Mouse (Mus musculus) E14TG2a.4 (cell line): ENCODE results near the gene Gm11009.
"Not testable (repeated sequence)": the region's sequence is repeated elsewhere in the genome, so short reads cannot be mapped to it uniquely, and the experiment has no call there.

Experiments
- H3K27me3 ChIP-seq: 2 replicates; pipeline ENCODE4 v1.6.1; 2014; ENCODE audit warnings: low read length, control low read depth; ENCODE audit not compliant: insufficient read depth
- H3K36me3 ChIP-seq: 2 replicates; pipeline ENCODE4 v1.6.1; 2014; ENCODE audit warnings: low read length, control low read depth; ENCODE audit not compliant: insufficient read depth
- H3K4me1 ChIP-seq: replicated peaks from 2 replicates; pipeline ENCODE4 v1.6.1; 2014; ENCODE audit warnings: low read depth, low read length, control low read depth
- H3K4me3 ChIP-seq: replicated peaks from 2 replicates; pipeline ENCODE4 v1.5.1; 2014; ENCODE audit warnings: mild to moderate bottlenecking, low read length
- H3K9me3 ChIP-seq: 2 replicates; pipeline ENCODE4 v1.6.1; 2014; ENCODE audit warnings: low read length, control low read depth

Gm11009 gene

DNA sequence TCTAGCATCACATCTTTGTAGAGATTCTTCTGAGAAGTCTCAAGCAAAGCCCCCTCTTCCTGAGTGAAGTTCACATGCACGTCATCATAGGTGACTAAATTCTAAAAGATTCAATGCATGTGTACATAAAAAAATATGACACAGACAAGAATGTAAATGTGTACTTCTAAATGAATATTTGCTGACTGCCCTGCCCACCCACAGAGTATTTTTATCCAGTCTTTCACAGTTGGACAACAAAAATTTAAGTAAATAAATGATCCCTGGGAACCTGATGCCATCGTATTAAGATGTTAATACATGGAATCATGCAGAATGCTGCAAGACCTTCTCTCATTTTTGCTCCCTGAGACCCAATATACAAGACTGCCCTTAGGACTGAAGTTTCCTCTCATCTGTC lies at the start of gene Gm11009:
Gene Gm11009 (minus strand): TSS at position 101 of the 400 bp plus-strand sequence.
- H3K27me3 ChIP-seq, H3K4me3 ChIP-seq, H3K4me1 ChIP-seq, H3K9me3 ChIP-seq, H3K36me3 ChIP-seq: not testable (repeated sequence)
